Mouse (Mus musculus) heart, embryonic 12.5 days (tissue): ENCODE results near the gene Cox7a2l. TPM values are rescaled to one million over a fixed set of nuclear protein-coding genes. Genes with fewer than 3 reads are reported as not detected.

Experiments
- ATAC-seq: fragments of 200-750 bp; cut with Nextera tagmentation; 2 replicates; pipeline ENCODE4 v1.8.0; 2017; ENCODE audit warnings: moderate TSS enrichment, moderate library complexity; ENCODE audit not compliant: insufficient number of reproducible peaks, low FRiP score
- H3K27ac ChIP-seq: fragments of 300-500 bp; sonication (generic); 2 replicates; pipeline ENCODE4 v1.5.1; 2016; ENCODE audit warnings: mild to moderate bottlenecking, moderate library complexity; ENCODE audit not compliant: poor library complexity, severe bottlenecking
- H3K27me3 ChIP-seq: fragments of 300-500 bp; sonication (generic); replicated peaks from 2 replicates; pipeline ENCODE4 v1.6.1; 2016; ENCODE audit warnings: mild to moderate bottlenecking, moderate library complexity
- H3K36me3 ChIP-seq: fragments of 300-500 bp; sonication (generic); 2 replicates; pipeline ENCODE4 v1.6.1; 2016; ENCODE audit warnings: mild to moderate bottlenecking, moderate library complexity
- H3K4me1 ChIP-seq: fragments of 300-500 bp; sonication (generic); replicated peaks from 2 replicates; pipeline ENCODE4 v1.6.1; 2016; ENCODE audit warnings: mild to moderate bottlenecking
- H3K4me2 ChIP-seq: fragments of 300-500 bp; sonication (generic); 2 replicates; pipeline ENCODE4 v1.6.1; 2016; ENCODE audit warnings: mild to moderate bottlenecking, moderate library complexity
- H3K4me3 ChIP-seq: fragments of 300-500 bp; sonication (generic); 2 replicates; pipeline ENCODE4 v1.5.1; 2016; ENCODE audit warnings: mild to moderate bottlenecking
- H3K9ac ChIP-seq: fragments of 300-500 bp; sonication (generic); 2 replicates; pipeline ENCODE4 v1.6.1; 2016; ENCODE audit warnings: mild to moderate bottlenecking, moderate library complexity
- H3K9me3 ChIP-seq: fragments of 300-500 bp; sonication (generic); replicated peaks from 2 replicates; pipeline ENCODE4 v1.6.1; 2016; ENCODE audit warnings: mild to moderate bottlenecking, moderate library complexity
- WGBS: fragments of 180-500 bp; shearing (Covaris S2); methylation state at CpG from one replicate; pipeline ENCODE4 v1.1.7; 2016; 5-methylcytosine and 5-hydroxymethylcytosine counted together
- polyA plus RNA-seq: library from polyadenylated mRNA; unstranded; fragments of >200 nt; fragmentation: Nextera tagmentation; extraction: Ambion mirVana; gene quantifications from 2 replicates; pipeline ENCODE4 v1.2.1, GENCODE M21; 2016

The Cox7a2l gene
- 188 and 192 TPM in 2 replicates for polyA plus RNA-seq

- Histone ChIP-seq H3K4me3 (no peak within 1 kb of the TSS), H3K36me3 (no peaks in the 10 kb centered on the region), H3K27me3 (no peaks in the 10 kb centered on the region), H3K9me3 (no peaks in the 10 kb centered on the region), H3K4me1 (peaks cover 11% of the 10 kb centered on the region), H3K27ac (no peak within 1 kb of the TSS), H3K4me2 (no peak within 1 kb of the TSS), H3K9ac (no peak within 1 kb of the TSS)
- ATAC-seq: no peak
- 88% methylated on average over 8 of the region's 8 CpGs for whole genome bisulfite sequencing
These were observed at the start of gene Cox7a2l for GRCm38 (mm10) chr17:83517280-83518015. Gene Cox7a2l (minus strand): TSS chr17:83517330.

GRCm38 (mm10) chr17:83565506-83565905 lies 48.4 kb upstream of the Cox7a2l start:
- no peaks in the 10 kb centered on the region for H3K27me3 ChIP-seq
- no peaks in the 10 kb centered on the region for H3K36me3 ChIP-seq
- no peaks in the 10 kb centered on the region for H3K9me3 ChIP-seq
- no peak for ATAC-seq
- WGBS: 50% methylated on average over 4 of the region's 4 CpGs
- no peak overlapping the region for H3K27ac ChIP-seq
- peaks cover 11% of the 10 kb centered on the region; the same call in 1 of the 2 replicates for H3K4me1 ChIP-seq
- H3K9ac ChIP-seq: no peak overlapping the region
- H3K4me2 ChIP-seq: no peak overlapping the region
- no peak overlapping the region for H3K4me3 ChIP-seq

GRCm38 (mm10) chr17:83564119-83564820 lies 47.1 kb upstream of the Cox7a2l start:
- peak; percentile 60 for ATAC-seq
- Histone ChIP-seq H3K4me2 (peak overlapping the region; percentile 49), H3K27ac (peak overlapping the region; percentile 48; the same call in 1 of the 2 replicates), H3K36me3 (no peaks in the 10 kb centered on the region), H3K9me3 (no peaks in the 10 kb centered on the region), H3K4me3 (no peak overlapping the region), H3K4me1 (peaks cover 11% of the 10 kb centered on the region; the same call in 1 of the 2 replicates), H3K9ac (no peak overlapping the region), H3K27me3 (no peaks in the 10 kb centered on the region)
- 37% methylated on average over 12 of the region's 12 CpGs for WGBS

- H3K4me2 ChIP-seq: peak overlapping the region; percentile 49
- peak overlapping the region; percentile 48; the same call in 1 of the 2 replicates for H3K27ac ChIP-seq
- peak; percentile 58; the same call in 1 of the 2 replicates for ATAC-seq
These were observed 46.6 kb upstream of the Cox7a2l start for GRCm38 (mm10) chr17:83563703-83564111.

GRCm38 (mm10) chr17:83562153-83563010 lies 45.3 kb upstream of the Cox7a2l start:
- no peak overlapping the region for H3K4me2 ChIP-seq
- no peaks in the 10 kb centered on the region for H3K36me3 ChIP-seq
- H3K9ac ChIP-seq: no peak overlapping the region
- no peaks in the 10 kb centered on the region for H3K9me3 ChIP-seq
- ATAC-seq: peak; percentile 76
- no peak overlapping the region for H3K4me3 ChIP-seq
- H3K27me3 ChIP-seq: no peaks in the 10 kb centered on the region
- 85% methylated on average over 5 of the region's 5 CpGs for WGBS
- peak overlapping the region; percentile 60; the same call in 1 of the 2 replicates for H3K27ac ChIP-seq
- peaks cover 11% of the 10 kb centered on the region; the same call in 1 of the 2 replicates for H3K4me1 ChIP-seq

More at GRCm38 (mm10) chr17:83563703-83564111, 46.6 kb upstream of the Cox7a2l start:
- no peaks in the 10 kb centered on the region for H3K27me3 ChIP-seq
- peaks cover 11% of the 10 kb centered on the region; the same call in 1 of the 2 replicates for H3K4me1 ChIP-seq
- 0 out of 2 replicates have a peak overlapping the region, but pooled peaks have one; percentile 12 for H3K4me3 ChIP-seq
- no peaks in the 10 kb centered on the region for H3K36me3 ChIP-seq
- no peaks in the 10 kb centered on the region for H3K9me3 ChIP-seq
- no peak overlapping the region for H3K9ac ChIP-seq
- 38% methylated on average over 10 of the region's 10 CpGs for WGBS

GRCm38 (mm10) chr17:83559081-83559480 lies 42.0 kb upstream of the Cox7a2l start:
- Histone ChIP-seq H3K4me2 (no peak overlapping the region), H3K27ac (no peak overlapping the region), H3K4me3 (no peak overlapping the region), H3K36me3 (no peaks in the 10 kb centered on the region), H3K9me3 (no peaks in the 10 kb centered on the region), H3K27me3 (no peaks in the 10 kb centered on the region), H3K4me1 (peaks cover 7% of the 10 kb centered on the region; the same call in 1 of the 2 replicates), H3K9ac (no peak overlapping the region)
- WGBS: 81% methylated on average over 8 of the region's 8 CpGs
- no peak for ATAC-seq

GRCm38 (mm10) chr17:83555836-83556235 lies 38.7 kb upstream of the Cox7a2l start:
- Histone ChIP-seq H3K4me3 (no peak overlapping the region), H3K4me2 (no peak overlapping the region), H3K9me3 (no peaks in the 10 kb centered on the region), H3K27ac (no peak overlapping the region), H3K9ac (no peak overlapping the region), H3K36me3 (no peaks in the 10 kb centered on the region), H3K27me3 (no peaks in the 10 kb centered on the region), H3K4me1 (no peaks in the 10 kb centered on the region)
- ATAC-seq: no peak
- WGBS: 94% methylated on average over 11 of the region's 11 CpGs

GRCm38 (mm10) chr17:83554997-83555396 lies 37.9 kb upstream of the Cox7a2l start:
- H3K27ac ChIP-seq: no peak overlapping the region
- peak; percentile 68; the same call in 1 of the 2 replicates for ATAC-seq
- no peaks in the 10 kb centered on the region for H3K4me1 ChIP-seq
- H3K9ac ChIP-seq: no peak overlapping the region
- 85% methylated on average over 7 of the region's 7 CpGs for WGBS
- no peaks in the 10 kb centered on the region for H3K9me3 ChIP-seq
- no peak overlapping the region for H3K4me2 ChIP-seq
- no peaks in the 10 kb centered on the region for H3K36me3 ChIP-seq
- no peaks in the 10 kb centered on the region for H3K27me3 ChIP-seq
- no peak overlapping the region for H3K4me3 ChIP-seq

- Histone ChIP-seq H3K4me2 (no peak overlapping the region; the same call in 1 of the 2 replicates), H3K9ac (no peak overlapping the region), H3K36me3 (no peaks in the 10 kb centered on the region), H3K9me3 (no peaks in the 10 kb centered on the region), H3K4me3 (no peak overlapping the region), H3K4me1 (peaks cover 13% of the 10 kb centered on the region), H3K27ac (no peak overlapping the region), H3K27me3 (peaks cover 41% of the 10 kb centered on the region)
- ATAC-seq: 0 out of 2 replicates have a peak, but pooled peaks have one; percentile 37
- 26% methylated on average over 12 of the region's 12 CpGs for WGBS
These were observed 31.5 kb upstream of the Cox7a2l start for GRCm38 (mm10) chr17:83548501-83549233.

GRCm38 (mm10) chr17:83547145-83547544 lies 30.0 kb upstream of the Cox7a2l start:
- peaks cover 41% of the 10 kb centered on the region for H3K27me3 ChIP-seq

More at GRCm38 (mm10) chr17:83547145-83547544, 30.0 kb upstream of the Cox7a2l start:
- peaks cover 13% of the 10 kb centered on the region for H3K4me1 ChIP-seq
- 0 out of 2 replicates have a peak, but pooled peaks have one; percentile 47 for ATAC-seq
- H3K9ac ChIP-seq: no peak overlapping the region
- H3K9me3 ChIP-seq: no peaks in the 10 kb centered on the region
- H3K27ac ChIP-seq: no peak overlapping the region
- 45% methylated on average over 10 of the region's 10 CpGs for WGBS
- H3K4me2 ChIP-seq: no peak overlapping the region
- H3K4me3 ChIP-seq: no peak overlapping the region
- H3K36me3 ChIP-seq: no peaks in the 10 kb centered on the region
